Mouse (Mus musculus): ENCODE measurements around the gene Gpc6.

Gpc6 gene

DNA sequence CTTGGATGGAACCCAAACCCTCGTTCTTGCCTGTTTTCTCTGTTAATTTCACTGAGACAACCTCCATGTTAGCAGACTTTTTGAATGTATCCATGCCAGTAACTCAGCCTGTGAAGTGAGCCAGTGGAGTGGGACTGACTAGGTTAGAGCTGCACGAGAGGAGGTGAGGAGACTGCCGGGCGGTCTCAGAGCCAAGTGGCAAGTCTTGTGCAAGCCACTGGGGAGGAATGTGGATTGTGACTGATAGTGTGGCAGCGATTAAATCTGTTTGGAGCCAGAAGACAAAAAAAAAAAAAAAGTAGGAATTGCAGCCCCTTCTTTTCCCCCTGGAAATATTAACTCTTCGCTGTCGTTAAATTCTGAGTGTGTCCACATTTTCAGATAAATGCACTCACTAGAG lies 831.4 kb downstream of the Gpc6 start:
- CTCF ChIA-PET, result interaction anchor here in 1 of 4 experiments (0.6 kb wide), 1 partner anchor 182 kb away, joined by 3 read pairs; no protein-coding TSS in a partner anchor
- POLR2A ChIA-PET, result interaction anchor here in 1 of 4 experiments (1.1 kb wide), 1 partner anchor 49 kb away, joined by 3 read pairs; no protein-coding TSS in a partner anchor

DNA sequence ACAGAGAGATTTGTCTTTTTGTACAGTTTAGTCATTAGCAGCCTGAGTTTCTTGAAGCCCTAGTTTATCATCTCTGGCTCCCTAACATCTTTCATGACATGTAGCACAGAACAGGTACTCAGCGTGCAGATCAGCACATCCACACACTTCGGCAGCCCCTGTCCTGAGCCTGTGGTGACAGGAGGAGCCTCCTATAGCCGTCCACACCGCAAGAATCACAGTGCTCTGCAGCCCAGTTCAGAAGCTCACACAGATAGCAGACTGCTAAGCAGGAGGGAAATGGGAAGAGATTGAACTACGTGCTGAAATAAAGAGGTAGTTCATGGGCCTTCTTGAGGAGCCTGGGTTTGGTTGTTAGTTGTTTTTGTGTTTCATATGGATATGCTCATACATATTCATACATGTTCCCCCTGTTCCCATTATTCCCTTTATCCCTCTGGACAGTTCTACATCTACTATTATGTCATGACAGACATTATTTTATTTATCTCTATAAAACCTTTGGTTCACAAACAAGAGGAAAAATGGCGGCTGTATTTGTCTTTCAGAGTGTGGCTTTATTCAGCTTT lies 832.8 kb downstream of the Gpc6 start:
- ChIA-PET CTCF (no interaction called here), POLR2A (no interaction called here)

DNA sequence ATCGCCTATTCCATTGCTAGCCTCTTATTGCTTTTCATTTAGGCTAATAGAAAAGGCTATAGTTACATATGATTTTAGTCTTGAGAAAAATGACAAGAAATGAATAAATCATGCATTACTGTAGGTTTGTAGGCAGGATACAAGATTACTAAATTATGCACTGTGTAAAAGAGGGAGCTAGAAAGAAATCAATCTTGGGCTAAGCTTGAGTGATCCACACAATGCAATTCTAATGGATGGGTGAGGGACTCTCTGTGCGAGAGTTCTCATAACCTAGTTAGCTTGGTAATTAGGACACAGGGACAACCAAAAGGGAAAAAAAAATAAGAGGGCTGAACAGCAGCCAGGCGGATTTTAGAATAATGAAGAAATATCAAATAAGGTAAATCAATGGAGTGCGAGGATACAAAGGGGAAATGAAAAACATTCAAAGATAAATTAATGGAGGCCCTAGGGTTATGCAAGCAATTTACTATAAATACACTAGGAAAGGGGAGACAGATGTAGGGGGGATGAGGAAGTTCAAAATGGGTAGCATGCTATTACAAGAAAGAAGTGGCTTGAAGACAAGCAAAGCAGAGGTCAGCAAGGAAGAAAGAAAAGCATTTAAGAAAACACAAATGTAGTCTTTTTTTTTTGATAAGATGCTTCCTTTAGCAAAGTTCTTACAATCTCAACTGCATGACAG lies 835.9 kb downstream of the Gpc6 start:
- POLR2A ChIA-PET, result no interaction called here
- CTCF ChIA-PET, result no interaction called here

DNA sequence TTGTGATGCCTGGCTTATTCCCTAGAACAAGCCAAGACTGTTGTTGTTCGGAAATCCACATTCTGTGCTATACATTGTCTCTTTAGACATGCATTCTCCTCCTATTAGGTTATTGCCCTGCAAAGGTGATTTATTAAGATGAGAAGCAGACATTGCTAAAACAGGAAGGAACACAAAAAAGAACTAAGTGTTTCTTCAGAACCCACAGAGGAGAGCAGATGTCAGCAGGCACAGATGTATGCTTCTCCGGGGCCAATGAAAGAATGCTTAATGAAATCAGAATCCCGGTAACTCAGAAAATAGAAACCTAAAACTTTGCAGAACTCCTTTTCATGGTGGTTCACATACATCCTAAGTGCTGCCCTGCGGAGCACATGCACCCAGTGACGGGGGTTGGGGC lies 837.8 kb downstream of the Gpc6 start:
- POLR2A ChIA-PET, result no interaction called here
- CTCF ChIA-PET, result no interaction called here

DNA sequence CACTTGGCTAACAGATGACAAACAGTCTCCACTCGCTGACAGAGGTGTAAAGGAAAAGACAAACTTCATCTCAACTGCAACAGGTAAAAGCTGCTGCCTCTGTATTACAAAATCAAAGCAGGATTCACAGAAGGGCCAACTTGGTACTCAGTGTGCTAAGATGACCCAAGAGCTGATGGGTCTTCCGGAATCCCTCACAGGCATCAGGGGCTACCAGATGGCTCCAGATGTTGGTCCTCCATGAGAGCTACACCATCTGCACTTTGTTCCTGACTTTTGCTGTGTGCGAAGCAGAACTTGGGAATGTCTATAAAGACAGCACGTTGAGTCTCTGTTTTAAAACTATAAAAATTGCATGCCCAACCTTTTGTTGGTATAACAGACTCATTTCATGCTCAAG lies 842.7 kb downstream of the Gpc6 start:
- CTCF ChIA-PET, result no interaction called here
- POLR2A ChIA-PET, result no interaction called here

DNA sequence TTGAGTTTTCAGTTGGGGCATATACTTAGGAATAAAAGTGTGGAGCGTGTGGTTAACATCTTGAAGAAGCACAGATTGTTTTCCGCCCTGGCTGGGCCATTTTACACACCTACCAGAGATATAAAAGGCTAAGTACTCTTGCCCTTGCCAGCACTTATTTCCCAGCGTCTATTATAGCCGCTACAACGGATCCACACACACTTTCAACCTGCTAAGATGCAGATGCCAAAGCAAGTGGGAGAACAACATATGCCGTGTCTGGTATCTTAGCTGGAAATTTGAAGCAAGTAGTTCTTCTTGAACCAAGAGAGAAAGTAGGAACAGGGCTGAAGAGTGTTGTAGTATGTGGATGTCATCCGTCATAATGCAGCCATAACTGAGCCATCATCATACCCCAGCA lies 843.6 kb downstream of the Gpc6 start:
- ChIA-PET CTCF (no interaction called here), POLR2A (no interaction called here)

DNA sequence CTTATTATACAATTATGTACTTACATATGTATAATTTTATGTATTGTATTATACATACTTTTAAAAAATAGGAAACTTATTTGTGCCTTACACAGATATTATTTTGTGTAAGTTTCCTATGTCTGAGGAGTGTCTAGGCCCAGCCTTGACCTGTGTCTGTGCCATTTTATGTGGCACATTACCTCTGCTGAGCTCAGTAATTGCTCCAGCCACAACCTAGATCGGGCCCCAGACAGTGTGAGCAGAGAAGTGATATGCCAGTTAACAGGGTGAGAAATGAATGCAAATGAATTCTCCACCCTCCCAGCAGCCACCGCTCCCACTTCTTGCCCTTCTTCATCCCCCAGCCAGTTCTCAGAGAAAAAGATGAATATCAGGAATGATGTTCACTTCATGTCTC lies 848.3 kb downstream of the Gpc6 start:
- ChIA-PET POLR2A (no interaction called here), CTCF (no interaction called here)

DNA sequence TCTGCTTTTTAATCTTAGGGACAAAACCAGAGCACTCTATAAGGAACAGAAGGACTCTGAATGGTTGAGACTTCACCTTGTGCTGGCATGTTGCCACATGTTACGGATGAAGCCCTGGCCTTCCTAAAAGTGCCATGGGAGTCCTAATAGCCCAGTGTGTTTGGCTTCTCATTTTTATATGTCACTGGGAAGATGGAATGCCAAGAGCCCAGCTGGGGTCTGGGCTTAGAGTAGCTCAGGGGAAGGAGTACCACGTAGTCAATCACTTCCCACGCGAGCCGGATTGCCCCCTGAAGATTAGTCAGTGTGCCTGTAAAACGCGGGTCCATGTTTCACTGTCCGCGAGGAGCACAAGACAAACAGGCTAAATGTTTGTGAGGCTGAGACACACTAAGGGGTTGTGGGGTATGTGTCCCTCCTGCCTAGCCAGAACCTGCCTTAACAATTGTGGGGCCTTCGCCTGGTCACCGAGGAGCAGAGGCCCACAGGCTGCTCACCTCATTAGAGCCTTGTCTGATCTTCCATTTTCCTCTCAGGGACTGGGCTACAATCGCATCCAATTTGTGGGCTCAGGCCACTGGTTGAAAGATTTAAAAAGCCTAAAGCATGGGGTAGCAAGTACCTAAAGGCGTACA lies 852.9 kb downstream of the Gpc6 start:
- CTCF ChIA-PET, result no interaction called here

DNA sequence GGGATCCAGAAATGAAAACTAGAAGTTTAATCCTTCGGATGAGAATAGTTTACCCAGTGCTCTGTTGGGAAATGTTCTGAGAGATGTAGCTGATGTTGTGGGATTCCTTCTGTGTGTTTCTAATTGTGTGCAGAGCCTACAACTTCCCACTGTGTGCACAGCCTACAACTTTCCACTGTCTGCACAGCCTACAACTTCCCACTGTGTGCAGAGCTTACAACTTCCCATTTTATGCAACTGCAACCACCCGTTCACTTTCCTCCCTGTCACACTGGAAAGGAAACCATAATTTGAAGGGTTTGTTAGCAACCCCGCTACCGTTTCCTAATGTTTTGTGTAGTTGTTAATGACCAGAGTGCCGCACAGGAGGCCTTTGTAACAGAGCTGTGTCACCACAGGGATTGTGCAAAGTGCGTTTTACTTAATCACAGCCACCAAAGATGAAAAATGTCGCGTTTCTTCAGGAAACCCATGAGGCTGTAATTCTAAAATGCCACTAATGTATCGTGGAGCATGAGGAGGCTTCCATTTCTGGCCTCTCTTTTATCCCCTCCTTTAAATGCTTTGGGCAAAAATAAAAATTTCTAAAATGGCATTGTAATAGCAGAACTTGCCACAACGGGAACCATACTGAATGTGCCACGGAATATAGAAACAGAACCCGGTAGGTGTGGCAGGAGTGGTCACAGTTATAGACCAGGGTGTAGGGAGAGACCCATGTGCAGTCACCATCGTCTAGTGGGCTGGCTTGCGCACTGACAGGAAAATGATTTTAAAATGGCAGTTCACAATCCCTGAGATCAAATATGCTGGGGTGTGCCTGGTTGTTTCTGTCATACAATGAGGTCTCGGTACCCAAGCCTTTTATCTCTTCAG lies 853.7 kb downstream of the Gpc6 start:
- POLR2A ChIA-PET, result no interaction called here

More for the DNA sequence above, 852.9 kb downstream of the Gpc6 start:
- POLR2A ChIA-PET, result no interaction called here

DNA sequence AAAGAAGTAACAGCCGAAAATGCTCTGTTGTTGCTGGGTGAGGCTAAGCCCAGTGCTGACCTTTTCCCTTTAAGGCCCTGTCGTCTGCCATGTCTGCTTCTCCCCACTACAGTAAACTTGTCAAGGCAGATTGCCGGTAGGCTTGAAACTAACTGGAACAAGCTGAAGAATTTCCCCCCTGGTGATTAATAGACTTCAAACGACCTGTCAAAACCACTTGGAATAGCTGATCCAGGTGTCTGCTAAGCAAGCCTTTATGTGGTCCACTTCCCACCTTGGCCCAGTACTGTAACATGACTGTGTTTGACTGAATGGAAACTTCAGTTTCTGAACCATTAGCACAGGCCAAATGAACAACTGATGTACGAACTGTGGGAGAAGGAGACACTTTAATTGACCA lies 856.6 kb downstream of the Gpc6 start:
- ChIA-PET POLR2A (no interaction called here), CTCF (no interaction called here)

More for the DNA sequence above, 853.7 kb downstream of the Gpc6 start:
- CTCF ChIA-PET, result no interaction called here

DNA sequence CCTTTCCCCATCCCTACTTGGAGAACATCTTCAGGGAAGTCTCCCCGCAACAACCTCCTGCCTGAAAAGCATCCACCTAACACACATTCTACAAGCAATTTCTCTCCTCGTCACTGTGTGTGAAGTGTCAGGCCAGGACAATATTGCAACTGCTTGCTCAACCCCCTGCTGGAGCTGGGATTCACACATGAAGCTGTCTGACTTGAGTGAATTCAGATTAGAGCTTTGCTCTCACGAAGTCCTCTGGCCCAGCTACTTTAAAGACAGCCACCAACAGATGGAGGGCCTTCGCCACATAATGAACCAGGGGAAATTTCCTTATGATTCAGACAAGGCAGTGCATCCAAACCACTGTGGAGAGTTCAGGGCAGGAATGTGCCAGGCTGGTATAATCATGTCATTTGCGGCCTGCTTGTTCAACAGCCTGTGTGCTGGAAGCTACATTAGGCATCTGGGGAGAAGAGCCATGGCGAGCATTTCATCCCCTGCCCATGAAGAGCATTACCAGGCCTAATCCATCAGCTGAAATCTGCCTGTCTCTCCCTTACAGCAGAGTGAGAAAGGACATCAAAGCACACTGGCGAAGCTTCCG lies 858.7 kb downstream of the Gpc6 start:
- ChIA-PET CTCF (no interaction called here), POLR2A (interaction anchor here in 1 of 4 experiments (0.8 kb wide), 1 partner anchor 27 kb away, joined by 3 read pairs; no protein-coding TSS in a partner anchor)

DNA sequence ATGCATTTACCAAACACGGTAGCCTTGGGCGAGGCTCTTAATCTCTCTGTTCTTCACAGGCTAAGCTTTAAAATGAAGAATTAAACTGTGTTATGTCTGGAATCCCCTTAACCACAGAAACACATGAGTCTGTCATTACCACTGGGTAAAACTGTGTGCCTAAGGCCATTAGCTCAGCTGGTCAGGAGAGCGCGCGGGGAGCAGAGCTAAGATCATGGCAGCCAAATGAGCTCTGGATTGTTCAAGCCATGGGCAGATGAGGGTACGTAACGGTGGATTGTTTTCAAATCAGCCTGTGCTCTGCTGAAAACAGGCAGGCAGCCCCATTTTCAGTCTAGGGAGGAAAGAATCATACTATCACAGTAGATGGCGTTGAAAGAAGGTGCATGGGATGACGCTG lies 859.8 kb downstream of the Gpc6 start:
- CTCF ChIA-PET, result interaction anchor here in 1 of 4 experiments (0.6 kb wide), 1 partner anchor 15 kb away, joined by 3 read pairs; no protein-coding TSS in a partner anchor
- POLR2A ChIA-PET, result interaction anchor here in 1 of 4 experiments (0.6 kb wide), 1 partner anchor 12 kb away, joined by 4 read pairs; no protein-coding TSS in a partner anchor

DNA sequence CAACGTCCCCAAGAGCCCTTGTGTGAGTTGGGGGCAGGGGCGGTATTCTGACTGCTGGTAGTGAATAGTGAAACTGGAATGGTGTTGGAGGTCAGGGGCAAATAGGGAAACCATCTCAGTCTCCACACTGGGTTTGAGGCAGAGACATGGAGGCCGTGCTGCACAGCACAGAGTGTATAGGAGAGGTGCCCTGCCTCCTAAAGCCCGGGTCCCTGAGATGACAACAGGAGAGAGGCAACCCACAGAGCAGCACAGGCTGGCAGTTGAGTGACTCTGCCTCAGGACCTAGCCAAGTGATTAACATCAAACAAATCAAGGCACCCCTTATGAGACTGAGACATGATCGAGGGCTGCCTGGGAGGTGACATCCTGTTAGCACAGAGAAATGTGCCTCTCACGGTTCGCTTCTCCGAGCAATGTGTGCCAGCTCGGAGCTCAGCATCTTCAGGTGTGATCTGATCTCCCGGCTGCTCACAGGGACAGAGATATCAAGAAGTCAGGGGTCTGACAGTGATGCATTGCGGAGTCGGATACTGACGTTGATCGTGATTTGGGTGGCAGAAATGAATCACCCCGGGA lies 860.5 kb downstream of the Gpc6 start:
- POLR2A ChIA-PET, result no interaction called here
- CTCF ChIA-PET, result interaction anchor here in 1 of 4 experiments (0.6 kb wide), 1 partner anchor 14 kb away, joined by 3 read pairs; no protein-coding TSS in a partner anchor

DNA sequence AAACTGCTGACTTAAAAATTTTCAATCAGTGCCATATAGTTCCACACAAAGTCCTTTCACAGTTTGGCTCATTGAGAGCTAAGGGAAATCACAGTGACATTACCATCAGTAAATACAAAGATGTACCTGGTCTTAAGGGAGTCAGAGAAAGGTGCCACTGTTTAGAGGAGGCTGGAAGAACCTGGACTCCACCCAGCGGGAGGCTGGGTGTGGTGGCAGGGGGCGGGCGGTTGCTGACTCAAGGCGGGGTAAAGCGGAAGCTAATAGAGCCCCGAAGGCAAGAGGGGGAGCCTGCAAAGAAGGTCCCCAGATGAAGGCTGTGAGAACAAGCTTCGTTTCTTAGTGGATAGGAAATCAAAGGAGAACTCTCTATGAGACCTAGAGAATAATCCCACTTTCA lies 861.5 kb downstream of the Gpc6 start:
- POLR2A ChIA-PET, result no interaction called here

DNA sequence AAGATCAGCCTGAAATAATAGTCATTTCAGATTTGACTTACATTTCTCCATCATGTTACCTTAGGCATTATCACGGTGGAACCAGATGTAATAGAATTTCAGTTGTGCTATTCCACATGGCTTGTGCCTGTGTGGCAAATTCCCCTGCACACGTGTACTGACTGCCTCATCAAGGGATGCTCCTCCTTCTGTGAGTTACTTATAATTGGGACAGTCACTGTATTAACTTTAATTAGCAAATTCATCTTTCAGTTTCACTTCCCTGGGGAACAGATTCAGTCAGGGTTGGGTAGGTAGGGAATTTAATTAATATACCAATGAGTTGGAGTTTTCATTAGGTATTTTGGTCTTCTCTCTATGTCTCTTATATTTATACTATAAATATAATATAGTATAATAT lies 869.8 kb downstream of the Gpc6 start:
- ChIA-PET POLR2A (no interaction called here), CTCF (no interaction called here)

More for the DNA sequence above, 861.5 kb downstream of the Gpc6 start:
- CTCF ChIA-PET, result no interaction called here

DNA sequence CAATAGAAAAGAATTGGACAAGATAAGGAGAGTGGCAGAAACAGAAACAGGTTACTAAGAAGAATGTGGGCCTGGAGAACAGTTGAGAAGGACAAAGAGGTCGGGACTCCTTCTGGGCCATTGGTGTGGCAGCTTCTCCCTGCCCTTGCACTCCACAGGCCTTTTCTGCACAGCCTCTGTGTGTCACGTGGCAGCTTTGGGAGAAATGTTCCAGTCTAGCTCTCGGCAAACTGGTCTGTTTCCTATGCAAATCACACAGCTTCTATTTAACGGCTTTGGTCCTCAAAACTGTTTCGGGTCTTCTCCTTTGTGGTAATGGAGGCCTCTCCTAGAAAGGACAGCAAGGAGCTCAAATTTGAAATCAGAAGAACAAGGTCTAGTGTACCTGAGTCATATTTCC lies 871.5 kb downstream of the Gpc6 start:
- ChIA-PET POLR2A (no interaction called here), CTCF (no interaction called here)

DNA sequence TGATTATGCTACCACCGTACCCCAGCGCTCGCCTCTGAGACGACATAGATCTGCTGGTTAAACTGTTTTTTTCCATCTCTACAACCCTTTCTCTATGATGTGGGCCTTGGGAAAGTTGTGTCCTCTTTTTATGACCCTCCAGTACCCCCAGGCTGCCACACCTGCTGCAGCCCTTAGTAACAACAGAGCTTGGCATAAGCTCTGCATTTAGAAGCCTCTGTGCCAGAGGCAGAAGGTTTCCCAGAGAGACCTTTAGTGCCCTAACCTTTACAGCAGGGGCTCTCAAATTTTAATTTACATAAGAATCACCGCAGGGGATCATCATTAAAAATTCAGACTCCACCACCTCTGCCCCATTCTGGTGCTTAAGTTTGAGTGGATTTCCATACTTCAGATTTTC lies 875.3 kb downstream of the Gpc6 start:
- ChIA-PET CTCF (interaction anchor here in 2 of 4 experiments (0.5 to 0.7 kb wide), 2 partner anchors 15 to 138 kb away, joined by 3 read pairs; no protein-coding TSS in a partner anchor), POLR2A (no interaction called here)

DNA sequence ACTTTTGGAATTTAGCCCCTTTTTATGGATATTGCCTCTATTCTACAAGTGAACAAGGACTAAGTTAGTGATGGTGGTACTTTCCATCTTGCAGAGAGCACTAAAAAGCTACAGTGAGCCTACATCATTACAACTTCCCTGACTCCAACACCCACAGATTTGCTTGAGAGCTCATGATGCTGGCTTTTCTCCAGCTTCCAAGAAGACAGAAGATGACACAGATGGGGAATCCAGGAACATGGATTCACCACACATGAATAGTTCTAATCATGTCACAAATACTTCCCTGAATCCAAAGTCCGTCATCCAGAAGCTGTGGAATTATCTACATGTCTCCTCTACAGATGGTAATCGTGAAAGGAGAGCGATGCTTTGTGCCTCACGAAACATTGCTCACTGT lies 882.7 kb downstream of the Gpc6 start:
- CTCF ChIA-PET, result interaction anchor here in 1 of 4 experiments (0.6 kb wide), 1 partner anchor 416 kb away, joined by 4 read pairs; no protein-coding TSS in a partner anchor

DNA sequence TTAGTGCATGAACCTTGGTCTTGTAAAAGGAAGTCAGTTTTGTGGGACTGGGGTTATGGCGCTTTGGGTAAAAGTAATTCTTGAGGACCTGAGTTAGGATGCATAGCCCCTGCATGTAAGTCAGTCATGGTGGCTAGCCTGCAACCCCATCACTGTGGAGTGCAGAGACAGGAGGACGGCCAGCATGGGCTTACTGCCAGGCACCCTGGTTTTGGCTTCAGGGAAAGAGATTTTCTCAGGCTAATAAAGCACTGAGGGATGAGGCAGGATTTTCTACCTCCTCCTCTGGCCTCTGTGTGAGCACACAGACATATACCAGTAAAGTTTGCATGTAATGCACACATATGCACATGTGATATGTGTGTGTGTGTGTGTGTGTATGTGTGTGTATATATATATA lies 883.2 kb downstream of the Gpc6 start:
- CTCF ChIA-PET, result interaction anchor here in 1 of 4 experiments (0.6 kb wide), 1 partner anchor 415 kb away, joined by 4 read pairs; no protein-coding TSS in a partner anchor
- POLR2A ChIA-PET, result no interaction called here

More for the DNA sequence above, 882.7 kb downstream of the Gpc6 start:
- POLR2A ChIA-PET, result no interaction called here

All from embryonic stem cell, embryonic (primary cell).